Mouse (Mus musculus) E14TG2a.4 (cell line): ENCODE measurements around the gene Plcg1.

Source experiments
- CTCF ChIP-seq: conservative IDR thresholded peaks from 2 replicates; pipeline ENCODE4 v1.5.1; 2014; ENCODE audit warnings: low read length
- NANOG ChIP-seq: IDR thresholded peaks from 2 replicates; pipeline ENCODE4 v1.6.1; 2014; ENCODE audit warnings: borderline replicate concordance, low read length, mixed read lengths
- POU5F1 ChIP-seq: IDR thresholded peaks from 2 replicates; pipeline ENCODE4 v1.6.1; 2014; ENCODE audit warnings: low read length, borderline replicate concordance

DNA sequence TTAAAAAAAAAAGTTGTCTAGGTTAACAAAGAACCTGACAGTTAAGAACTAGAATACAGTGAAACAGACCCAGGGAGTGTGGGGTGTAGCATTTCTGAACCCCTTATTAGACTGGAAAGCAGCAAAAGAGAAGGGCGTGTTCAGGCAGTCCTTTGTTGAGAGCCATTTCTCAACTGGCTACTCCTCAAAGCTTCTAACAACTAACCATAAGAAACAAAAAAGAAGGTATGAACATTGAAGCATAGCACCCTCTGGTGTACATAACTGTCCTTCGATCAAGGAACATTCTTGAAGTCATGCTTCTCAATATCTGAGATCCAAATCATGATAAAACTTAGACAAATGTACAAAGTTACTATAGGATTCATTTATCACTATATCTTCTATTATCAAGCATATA is 62.0 kb downstream of the Plcg1 start:
- TF ChIP-seq CTCF (no peak), NANOG (no peak), POU5F1 (no peak)
